Mouse (Mus musculus) monocyte, adult 2 months (primary cell): ENCODE measurements around the gene Dhcr24.

Source experiments
- DNase-seq, 2 experiments: peaks; one replicate each; pipeline ENCODE4 v3.0.0; 2022; ENCODE audit warnings: low spot score in 2 of 2, low read depth in 1 of 2

Dhcr24 gene

DNA sequence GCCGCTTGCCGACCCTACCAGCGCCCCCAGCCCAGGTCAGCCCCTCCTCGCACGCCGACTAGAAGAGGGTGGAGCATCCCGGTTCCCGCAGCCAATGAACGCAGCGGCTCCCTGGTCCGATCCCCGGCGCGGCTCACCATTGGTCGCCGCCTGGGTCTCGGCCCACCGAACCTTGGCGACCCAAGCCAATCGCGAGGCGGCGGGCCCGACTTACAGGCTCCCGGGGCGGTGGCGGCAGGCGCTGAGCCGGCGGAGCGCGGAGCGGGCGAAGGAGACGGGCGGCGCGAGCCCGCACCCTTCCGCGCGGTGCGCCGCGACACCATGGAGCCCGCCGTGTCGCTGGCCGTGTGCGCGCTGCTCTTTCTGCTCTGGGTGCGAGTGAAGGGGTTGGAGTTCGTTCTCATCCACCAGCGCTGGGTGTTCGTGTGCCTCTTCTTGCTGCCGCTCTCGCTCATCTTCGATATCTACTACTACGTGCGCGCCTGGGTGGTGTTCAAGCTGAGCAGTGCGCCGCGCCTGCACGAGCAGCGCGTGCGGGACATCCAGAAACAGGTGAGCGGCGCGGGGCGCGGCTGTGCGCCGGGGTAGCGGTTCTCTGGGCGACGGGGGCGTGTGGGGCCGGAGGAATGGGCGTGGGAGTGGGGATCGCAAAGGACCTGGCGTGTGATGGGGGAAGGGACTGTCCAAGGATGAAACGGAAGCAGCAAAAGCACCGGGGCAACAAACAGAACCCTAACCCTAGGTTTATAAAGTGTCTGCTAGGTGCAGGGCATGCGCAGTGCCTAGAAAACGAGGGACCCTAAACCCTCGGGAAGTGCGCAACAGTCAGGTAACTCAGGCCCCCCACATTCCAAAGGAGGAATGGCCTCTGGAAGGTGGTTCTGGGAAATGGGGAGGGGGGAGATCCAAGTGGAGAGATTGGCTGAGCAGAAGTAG is at the start of gene Dhcr24:
TSS of gene Dhcr24 (plus strand) at position 193 of the 936 bp plus-strand sequence.
- DNase-seq = peak; percentile 8 to 35

DNA sequence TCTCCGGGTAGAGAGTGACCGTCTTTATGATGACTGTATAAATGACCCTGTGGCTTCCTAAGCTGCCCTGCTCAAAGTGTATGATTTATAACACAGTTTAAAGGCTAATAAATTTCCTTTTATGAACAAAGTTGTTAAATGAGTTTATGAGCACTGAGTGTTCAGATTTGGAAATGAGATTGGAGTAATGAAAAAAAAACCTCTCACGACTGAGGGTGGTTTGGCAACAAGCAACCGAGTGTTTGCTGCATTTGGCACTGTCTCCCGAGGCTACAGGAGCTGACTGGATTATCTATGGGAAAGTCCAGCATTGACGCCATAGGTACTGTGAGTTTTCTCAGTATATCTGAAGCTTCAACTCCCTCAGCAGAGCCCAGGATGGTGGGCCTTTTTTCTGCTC is 46.2 kb upstream of the Dhcr24 start:
- no peak for DNase-seq

DNA sequence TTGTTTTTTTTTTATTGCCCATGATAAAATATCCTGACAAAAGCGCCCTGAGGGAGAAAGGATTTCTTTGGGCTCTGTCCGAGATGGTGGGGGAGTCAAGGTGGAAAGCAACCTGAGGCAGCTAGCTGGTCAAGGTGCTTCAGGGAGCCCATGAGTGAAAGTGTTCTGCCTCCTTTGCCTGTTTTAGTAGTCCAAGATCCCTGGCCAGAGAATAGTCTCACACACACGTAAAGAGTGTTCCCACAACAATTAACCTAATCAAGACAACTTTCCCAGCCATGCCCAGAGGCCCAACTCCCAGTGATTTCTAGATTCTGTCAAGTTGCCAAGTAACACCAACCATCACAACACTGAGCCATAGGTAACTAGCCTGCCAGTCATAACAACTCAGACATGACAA is 38.3 kb upstream of the Dhcr24 start:
- DNase-seq = no peak

DNA sequence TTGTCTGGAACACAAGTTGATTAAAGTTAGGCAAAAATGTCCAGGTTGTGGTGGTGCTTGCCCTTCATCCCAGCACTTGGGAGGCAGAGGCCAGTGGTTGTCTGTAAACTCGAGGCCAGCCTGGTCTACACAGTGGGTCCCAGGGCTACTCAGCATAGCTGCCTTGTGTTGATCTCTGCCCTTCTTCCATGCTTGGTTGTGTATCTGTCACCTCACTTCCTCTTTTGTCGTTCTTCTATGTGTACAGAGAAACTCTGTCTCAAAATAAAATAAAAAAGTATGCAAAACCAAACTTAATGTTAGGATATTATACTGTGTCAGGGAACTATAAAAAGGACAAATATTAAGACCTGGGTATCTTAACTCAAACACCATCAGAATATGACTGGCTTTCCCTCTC is 36.7 kb upstream of the Dhcr24 start:
- no peak for DNase-seq

DNA sequence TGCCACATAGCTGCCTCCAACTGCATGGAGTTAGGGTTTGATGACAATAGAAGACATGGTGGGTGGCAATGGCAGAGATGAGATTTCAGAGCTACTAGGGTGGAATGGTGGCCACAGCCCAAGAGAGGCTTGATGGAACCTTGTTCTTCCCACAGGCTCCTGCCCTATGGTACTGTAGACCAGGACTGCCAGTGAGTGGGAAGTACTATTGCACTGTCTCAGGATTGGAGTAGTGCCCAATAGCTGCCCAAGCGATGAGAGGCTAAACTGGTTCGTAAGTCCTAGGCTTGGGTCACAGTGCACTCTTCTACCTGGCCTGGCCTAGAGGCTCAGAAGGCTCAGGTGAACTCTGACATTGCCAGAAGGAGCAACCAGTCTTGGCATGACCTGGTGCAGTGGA is 35.8 kb upstream of the Dhcr24 start:
- DNase-seq = no peak

DNA sequence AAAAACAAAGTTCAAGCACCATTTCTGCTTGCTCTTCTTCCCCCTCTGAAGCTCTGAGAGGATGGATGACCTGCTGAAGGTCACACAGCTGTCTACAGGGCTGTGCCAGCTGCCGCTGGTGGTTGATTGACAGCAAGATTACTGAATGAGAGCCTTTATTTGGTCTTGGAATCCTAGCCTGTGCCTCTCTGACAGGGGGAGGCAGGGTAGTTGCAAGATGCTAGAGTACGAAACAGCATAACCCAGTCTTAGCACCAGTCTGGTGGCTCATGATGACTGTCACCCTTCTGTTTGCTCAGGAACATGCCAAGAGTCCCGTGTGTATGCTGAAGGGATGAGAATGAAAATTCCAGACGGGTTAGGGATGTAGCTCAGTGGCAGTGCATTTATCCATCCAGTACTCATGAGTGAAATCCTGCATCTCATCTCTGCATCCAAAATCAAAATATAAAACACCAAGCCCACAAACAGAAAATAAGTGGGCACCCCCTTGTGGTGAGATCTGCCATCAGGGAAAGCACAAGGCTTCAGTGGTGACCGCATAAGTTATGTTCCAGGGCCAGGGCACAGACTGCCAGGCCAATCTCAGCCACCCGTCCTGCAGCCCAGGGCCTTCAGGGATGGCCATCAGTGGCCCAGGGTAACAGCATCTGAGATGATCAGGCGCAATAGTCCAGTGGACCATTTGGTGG is 32.8 kb upstream of the Dhcr24 start:
- no peak for DNase-seq

DNA sequence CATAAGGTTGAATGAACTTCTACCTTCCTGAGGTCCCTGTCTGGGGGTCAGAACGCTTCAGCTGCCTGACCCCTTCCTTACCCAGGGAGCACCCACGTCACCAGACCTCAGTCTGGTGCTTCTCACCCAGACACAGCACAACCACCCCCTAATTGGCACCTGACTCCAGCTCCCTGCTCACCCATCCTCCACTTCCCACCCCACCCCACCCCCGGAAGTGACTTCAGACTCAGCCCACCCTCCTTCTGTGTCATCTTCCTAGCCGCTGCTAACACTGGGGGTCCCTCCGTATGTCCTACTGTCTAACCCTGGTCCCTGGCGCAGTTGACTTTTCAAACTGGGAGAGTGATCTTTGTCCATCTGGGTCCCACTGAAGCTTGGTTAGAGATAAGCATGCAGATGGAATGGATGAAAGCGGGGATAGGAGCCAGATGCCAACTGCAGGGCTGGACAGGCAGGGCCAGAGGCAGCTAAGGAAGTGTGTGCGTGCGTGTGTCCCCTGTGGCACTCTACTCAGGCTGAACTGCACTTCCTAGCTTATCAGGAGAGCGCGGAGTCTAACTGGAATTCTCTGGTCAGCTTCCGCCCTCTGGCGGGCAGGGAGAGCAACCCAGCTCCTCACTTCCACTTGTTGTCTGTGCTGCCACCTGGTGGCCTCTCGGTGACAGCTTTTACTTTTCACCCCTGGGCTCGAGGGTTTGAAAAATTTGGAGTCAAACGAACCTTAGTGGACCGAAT is 31.3 kb upstream of the Dhcr24 start:
- DNase-seq = peak; percentile 47 to 58

DNA sequence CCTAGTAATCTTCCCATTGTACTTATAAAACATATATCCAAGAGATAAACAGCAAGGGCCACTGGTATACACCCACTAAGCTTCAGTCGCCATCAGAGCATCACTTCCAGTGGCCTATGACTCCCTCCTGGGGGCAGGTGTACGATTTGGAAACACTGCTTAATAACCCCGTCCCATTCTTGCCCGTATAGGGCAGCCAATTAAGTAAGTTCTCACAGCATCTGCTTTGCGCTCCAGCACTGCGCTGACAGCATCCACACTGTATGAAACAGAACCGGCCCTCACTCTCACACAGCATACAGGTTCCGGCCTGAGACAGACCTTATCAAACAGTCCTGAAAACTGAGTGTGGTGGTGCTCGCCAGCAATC is 30.7 kb upstream of the Dhcr24 start:
- no peak for DNase-seq

DNA sequence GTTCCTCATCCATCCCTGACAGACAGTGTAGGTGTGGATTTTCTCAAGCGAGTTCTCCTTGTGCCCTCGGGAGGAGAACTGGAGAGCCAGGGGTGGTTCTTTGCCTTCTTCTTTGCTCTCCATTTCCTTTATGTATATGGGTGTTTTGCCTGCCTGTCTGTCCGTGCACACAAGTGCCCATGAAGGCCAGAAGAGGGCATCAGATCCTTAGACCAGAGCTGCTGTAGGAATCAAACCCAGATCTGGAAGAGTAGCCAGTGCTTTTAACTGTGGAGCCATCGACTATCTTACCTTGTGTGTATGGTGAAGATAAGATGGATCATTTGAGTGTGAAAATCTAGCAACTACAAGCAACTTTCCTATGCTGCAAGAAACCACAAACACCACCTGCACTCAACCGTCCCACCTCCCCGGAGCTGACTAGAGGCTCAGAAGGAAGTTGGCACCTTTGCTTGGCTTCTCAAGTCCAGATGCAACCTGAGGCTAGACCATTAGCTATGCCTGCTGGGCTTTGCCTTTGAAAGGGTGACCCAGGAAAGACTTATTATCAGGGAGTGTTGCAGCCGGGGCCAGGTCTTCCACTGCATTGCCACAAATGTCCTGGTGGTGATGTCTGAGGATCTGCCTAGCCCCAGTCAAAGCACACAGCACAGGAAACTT is 27.3 kb upstream of the Dhcr24 start:
- DNase-seq = no peak

DNA sequence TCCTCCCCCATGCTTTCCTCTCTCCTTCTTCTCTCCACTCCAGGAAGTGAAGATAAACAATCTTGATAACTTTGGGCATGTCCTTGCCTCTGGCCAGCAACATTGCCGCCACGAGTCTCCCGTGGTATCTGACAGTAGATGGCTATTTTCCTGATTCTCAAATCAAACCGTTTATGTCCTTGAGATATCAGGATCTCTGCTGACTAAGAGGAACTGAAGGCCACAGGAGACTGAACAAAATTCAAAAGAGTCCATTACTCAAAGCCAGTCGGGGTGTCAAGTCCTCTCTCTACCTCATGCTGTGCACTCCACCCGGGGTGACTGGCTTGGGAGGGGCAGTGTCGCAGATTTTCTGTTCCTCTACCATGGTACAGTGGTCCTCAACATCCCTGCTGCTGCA is 26.6 kb upstream of the Dhcr24 start:
- no peak for DNase-seq

DNA sequence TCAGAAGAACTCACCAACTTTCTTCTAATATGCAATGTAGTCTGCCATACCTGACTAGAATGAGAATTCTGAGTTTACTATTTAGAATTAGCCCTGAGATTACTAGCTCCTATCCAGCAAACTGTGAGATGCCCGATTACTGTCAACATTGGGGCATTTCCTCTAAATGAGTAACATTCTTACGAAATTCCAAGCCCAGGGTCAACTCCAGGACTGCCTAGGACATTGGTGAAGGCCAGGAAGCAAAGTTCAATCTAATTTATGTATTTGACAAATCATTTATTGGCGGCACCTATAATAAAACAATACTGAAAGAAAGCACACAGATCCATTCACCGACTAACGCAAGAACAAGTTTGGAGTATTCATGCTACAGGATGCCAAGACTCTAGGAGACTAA is 21.1 kb upstream of the Dhcr24 start:
- DNase-seq = no peak

DNA sequence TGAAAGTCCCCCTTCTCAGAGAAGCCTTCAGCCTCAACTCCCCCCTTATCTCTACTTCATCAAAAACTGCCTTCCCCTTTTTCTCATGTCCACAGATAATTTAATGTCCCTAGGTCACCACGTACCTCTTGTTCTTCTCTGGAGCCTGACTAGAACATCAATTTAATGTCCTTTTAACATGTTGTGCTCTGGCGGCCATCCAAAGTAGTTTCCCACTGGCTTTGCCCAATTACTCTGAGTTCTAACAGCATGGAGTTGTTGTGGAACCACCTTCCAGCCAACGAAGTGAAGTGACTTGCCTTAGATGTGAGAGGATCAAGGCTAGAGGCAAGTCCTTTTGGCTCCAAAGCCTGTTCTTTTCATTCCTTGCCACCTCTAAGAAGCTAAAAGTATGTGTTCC is 19.3 kb upstream of the Dhcr24 start:
- no peak for DNase-seq

DNA sequence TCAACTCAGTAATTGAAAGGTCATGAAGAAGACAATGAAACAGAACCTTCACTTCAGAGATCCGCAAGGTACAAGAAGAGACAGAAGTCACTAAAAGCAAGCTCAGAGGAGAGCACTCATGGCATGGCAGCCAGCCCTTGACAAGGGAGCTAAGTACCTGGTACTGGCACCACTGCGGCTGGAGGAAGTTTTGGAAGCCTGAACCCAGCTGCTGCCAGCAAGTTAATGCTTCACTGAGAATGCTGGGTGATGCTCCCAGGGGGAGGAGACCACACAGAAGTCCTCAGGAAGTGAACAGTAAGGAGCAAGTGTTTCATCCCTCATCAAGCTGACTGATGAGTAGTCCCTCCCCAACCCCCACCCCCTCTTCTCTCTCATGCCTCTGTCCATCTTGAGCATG is 18.6 kb upstream of the Dhcr24 start:
- no peak for DNase-seq

DNA sequence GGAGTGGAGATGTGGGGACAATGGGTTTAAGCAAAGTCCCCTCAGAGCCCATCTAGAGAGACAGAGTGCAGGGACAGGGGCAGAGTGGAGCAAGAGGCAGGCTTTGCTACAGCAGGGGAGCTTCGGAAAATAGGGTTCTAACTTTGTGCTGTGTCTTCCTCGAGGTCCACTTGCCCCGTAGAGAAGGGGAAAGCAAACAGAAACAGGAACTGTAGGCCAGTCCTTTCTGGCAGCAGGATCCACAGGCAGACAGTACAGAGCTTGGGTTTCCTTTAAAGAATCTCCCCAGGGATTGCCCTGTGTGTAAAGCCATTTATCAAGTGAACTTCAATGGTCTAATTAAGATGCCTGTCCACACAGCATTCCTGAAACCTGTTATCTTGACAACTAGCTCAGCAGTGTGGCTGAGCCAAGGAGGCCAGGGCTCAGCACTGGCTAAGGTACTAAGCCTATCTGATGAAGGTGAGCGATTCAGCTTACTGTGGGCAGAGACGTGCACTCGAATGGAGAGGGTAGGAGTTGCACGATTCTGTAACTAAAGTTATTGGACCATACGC is 14.9 kb upstream of the Dhcr24 start:
- DNase-seq = no peak

DNA sequence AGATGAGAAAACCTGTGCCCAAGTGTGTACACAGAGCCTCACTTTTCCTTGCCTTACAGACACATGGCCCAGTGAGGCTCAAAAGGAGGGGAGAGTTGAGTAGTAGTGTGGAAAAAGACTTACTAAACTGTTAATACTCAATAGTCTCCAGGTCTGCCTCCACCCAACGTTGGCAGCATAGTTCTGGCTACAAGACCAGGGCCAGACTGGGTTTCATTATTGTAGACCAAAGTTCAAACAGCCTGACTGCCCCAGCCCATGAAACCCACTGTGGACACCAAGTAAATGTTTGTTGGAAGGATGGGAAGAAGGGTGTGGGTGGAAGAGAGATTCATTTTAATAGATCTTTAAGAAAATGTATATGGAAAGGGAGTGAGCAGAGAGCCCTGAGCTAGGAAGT is 13.9 kb upstream of the Dhcr24 start:
- no peak for DNase-seq

DNA sequence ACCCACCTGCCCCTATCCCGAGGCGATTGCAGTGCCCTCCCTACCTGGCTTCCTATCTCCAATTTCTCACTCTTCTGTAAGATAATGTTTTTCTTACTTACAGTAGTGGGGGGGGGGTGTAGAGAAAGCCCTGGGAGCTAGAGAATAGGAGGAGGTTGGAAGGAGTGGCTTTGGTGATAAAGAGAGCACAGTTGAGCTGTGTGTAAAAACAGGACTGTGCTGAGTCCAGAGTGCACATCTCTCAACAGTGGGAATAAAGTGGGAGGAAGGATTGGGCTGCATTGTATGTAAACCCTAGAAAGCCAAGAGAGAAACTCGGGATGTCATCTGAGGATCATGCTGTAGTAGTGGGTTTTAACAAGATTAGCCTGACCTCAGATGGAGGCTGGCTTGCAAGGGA is 12.7 kb upstream of the Dhcr24 start:
- DNase-seq = no peak

DNA sequence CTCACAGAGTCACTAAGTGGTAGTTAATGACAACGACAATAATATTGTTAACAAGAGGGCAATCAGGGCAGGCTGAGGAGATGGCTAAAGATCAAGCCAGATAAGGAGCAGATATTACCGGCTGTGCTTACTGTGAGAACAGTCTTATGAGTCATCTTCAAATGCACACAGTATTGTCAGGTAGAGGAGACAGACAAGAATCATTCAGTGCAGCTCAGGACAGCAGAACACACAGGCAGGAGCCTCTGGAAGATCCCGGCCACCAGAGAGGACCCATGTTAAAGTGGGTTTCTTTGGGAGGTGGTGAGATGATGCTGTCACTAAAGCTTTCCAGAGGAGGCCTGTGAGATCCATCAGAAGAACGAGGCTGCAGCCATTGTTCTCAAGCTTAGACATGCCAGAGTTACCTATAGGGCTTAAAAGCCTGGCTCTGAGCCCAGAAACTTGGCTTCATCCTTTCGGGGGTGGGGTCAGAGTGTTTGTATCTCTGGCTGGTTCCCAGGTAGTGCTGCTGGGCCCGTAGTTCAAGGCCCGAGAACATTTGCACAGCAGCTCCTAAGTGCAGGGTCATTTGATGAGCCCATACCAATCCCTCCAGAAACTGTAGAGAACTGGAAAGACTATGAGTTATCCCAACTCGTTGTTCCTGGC is 10.2 kb upstream of the Dhcr24 start:
- no peak for DNase-seq

DNA sequence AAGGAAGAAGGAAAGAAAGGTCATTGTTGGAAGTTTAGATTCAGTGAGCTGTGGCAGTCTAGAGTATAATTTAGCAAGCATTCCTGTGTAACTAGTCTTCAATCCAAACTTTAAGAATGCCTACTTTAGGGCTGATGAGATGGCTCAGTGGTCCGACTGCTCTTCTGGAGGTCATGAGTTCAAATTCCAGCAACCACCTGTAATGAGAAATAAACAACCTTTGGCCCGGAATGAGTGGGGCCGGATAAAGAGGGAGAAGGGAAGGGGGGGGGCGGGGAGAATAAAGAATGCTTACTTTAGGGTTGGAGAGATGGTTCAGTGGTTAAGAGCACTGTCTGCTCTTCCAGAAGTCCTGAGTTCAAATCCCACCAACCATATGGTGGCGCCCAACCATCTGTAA is 3.6 kb upstream of the Dhcr24 start:
- no peak for DNase-seq

DNA sequence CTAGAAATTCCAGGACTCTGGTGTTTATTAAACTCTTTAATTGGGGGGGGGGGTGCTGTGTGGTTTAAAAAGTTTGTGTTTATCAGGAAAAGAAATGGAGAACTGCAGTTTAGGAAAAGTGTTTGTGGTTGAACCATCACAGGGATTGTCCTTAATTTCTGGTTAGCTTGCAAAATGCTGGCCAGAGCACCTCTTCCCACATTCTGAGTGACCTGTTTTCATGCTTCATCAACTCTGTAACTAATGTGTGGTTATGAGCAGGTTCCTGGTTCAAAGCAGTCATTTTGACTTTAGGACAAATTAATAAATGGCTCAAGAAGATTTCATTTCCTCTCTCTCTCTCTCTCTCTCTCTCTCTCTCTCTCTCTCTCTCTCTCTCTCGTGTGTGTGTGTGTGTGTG is 2.9 kb upstream of the Dhcr24 start:
- no peak for DNase-seq

DNA sequence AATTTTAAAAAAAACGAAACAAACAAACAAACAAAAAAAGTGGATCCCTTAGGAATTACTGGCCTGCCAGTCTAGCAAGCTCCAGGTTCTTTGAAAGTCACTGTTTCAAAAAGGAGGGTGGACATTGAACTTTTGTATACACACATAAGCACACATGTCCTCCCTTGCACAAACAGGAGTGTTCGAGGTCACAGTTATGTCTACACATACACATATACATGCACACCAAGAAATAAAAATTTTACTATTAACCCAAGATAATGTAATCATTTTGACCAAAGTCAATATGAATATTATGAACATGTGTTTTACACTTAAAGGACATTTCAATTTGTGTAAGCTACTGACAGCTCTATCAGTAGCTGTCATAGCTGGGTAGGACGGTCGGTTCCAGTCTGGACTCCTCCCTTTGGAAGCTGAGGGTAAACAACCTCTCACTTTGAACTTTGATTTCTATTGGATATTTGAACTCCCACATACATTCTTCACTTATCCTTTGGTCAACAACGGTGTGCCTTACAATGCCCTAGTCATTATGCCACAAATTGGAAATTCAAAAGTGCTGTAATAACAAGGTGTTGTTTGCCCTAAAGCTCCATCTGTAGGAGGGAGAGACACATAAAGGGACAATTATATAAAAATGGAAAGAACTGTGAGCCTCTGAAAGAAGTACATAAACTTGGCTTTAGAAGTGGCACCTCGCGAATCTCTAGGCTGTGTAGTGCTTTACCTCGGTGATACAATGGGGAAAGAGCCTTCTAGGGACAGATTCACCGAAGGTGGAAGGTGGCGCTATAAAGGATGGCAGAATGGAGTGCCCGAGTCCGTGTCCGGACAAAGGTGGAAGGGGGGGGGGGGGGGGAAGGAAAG is 1.3 kb upstream of the Dhcr24 start:
- no peak for DNase-seq
